Mouse (Mus musculus) C2C12 (cell line): ENCODE data around the gene Fiz1. TPM values are rescaled to one million over a fixed set of nuclear protein-coding genes. Genes with fewer than 3 reads are reported as not detected.

Experiments
- H3K27me3 ChIP-seq: one replicate; pipeline ENCODE4 v1.6.1; 2011; ENCODE audit not compliant: control insufficient read depth, insufficient read depth, insufficient read length
- H3K36me3 ChIP-seq: one replicate; pipeline ENCODE4 v1.6.1; 2011; ENCODE audit not compliant: control insufficient read depth, insufficient read depth
- H3K4me3 ChIP-seq: one replicate; pipeline ENCODE4 v1.5.1; 2011; ENCODE audit warnings: mild to moderate bottlenecking, control low read depth; ENCODE audit not compliant: poor library complexity, insufficient read depth, severe bottlenecking
- H3K79me2 ChIP-seq: one replicate; pipeline ENCODE4 v1.6.1; 2011; ENCODE audit not compliant: control insufficient read depth, insufficient read depth
- H3K79me3 ChIP-seq: one replicate; pipeline ENCODE4 v1.6.1; 2011; ENCODE audit warnings: low read depth, control low read depth
- H3ac ChIP-seq: one replicate; pipeline ENCODE3; 2011; ENCODE audit warnings: low read depth; ENCODE audit not compliant: control insufficient read depth, insufficient read length
- CEBPB ChIP-seq: IDR thresholded peaks from one replicate; pipeline ENCODE4 v1.6.1; 2011; ENCODE audit warnings: low read depth, mild to moderate bottlenecking, control low read depth, moderate library complexity
- CTCF ChIP-seq: IDR thresholded peaks from one replicate; pipeline ENCODE4 v1.5.1; 2011; ENCODE audit not compliant: control insufficient read depth, insufficient read depth, insufficient read length
- FOSL1 ChIP-seq: IDR thresholded peaks from one replicate; pipeline ENCODE4 v1.8.0; 2011; ENCODE audit warnings: mild to moderate bottlenecking, low read length; ENCODE audit not compliant: poor library complexity, insufficient read depth, severe bottlenecking
- MAX ChIP-seq: IDR thresholded peaks from one replicate; pipeline ENCODE4 v1.6.1; 2011; ENCODE audit warnings: mild to moderate bottlenecking, control low read depth
- MYOD1 ChIP-seq: IDR thresholded peaks from one replicate; pipeline ENCODE4 v1.6.1; 2011; ENCODE audit warnings: low read depth; ENCODE audit not compliant: control insufficient read depth, insufficient read length
- MYOG ChIP-seq: IDR thresholded peaks from one replicate; pipeline ENCODE4 v1.6.1; 2011; ENCODE audit not compliant: control insufficient read depth, insufficient read length; ENCODE audit errors: extremely low read depth
- USF1 ChIP-seq: IDR thresholded peaks from one replicate; pipeline ENCODE4 v1.6.1; 2011; ENCODE audit warnings: low read depth, mild to moderate bottlenecking, control low read depth, moderate library complexity
- polyA plus RNA-seq: library from polyadenylated mRNA; unstranded; fragments of >200 nt; fragmentation: generic; extraction: Trizol; gene quantifications from one replicate; pipeline ENCODE4 v1.2.1, GENCODE M21; 2012; ENCODE audit warnings: missing spikeins

Gene Fiz1
- polyA plus RNA-seq, 1 experiment, result 30.6 TPM

GRCm38 (mm10) chr7:5059421-5059820, 44.9 kb upstream of the Fiz1 start:
- H3ac ChIP-seq, result no peak overlapping the region
- TF ChIP-seq CTCF, result no peak
- no peak for TF ChIP-seq MYOD1
- TF ChIP-seq MAX, result no peak
- no peak overlapping the region for H3K4me3 ChIP-seq

DNA sequence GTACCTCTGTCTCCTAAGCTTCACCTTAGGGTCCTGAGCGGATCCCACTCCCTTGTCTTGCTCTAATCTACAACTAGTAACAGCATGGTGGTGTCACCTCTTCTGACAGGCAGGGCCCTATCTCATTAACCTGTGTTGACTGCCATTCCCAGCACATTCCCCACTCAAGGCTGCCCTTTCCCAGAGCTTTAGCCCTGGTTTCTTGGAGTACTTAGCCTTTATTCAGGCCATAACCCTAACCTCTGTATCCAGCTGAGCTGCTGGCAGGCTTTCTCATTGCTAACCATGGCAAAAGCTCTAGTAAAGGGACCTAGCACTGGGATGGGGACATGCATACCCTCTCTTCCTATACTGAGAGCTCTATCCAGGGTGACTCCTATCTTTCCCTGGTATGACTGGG, 44.1 kb upstream of the Fiz1 start:
- TF ChIP-seq FOSL1, result no peak
- TF ChIP-seq CTCF, result no peak
- no peak for TF ChIP-seq CEBPB
- TF ChIP-seq MAX, result no peak
- TF ChIP-seq MYOD1, result no peak
- TF ChIP-seq USF1, result no peak
- no peak for TF ChIP-seq MYOG
- Histone ChIP-seq H3K27me3 (peaks cover 11% of the 10 kb centered on the region), H3K79me3 (peaks cover 10% of the 10 kb centered on the region), H3K4me3 (no peak overlapping the region), H3K79me2 (peaks cover 14% of the 10 kb centered on the region), H3K36me3 (peaks cover 6% of the 10 kb centered on the region), H3ac (no peak overlapping the region)

More at GRCm38 (mm10) chr7:5059421-5059820, 44.9 kb upstream of the Fiz1 start:
- Histone ChIP-seq H3K36me3 (peaks cover 6% of the 10 kb centered on the region), H3K27me3 (peaks cover 11% of the 10 kb centered on the region), H3K79me2 (peaks cover 22% of the 10 kb centered on the region), H3K79me3 (peaks cover 18% of the 10 kb centered on the region)

GRCm38 (mm10) chr7:5057804-5058203, 43.3 kb upstream of the Fiz1 start:
- no peak overlapping the region for H3ac ChIP-seq
- TF ChIP-seq MYOG, result no peak
- TF ChIP-seq MAX, result no peak
- no peak for TF ChIP-seq CEBPB
- TF ChIP-seq CTCF, result no peak
- TF ChIP-seq FOSL1, result no peak
- TF ChIP-seq USF1, result no peak
- TF ChIP-seq MYOD1, result no peak
- H3K79me2 ChIP-seq, result peaks cover 5% of the 10 kb centered on the region
- H3K27me3 ChIP-seq, result peaks cover 11% of the 10 kb centered on the region
- H3K79me3 ChIP-seq, result peaks cover 2% of the 10 kb centered on the region
- peaks cover under 1% of the 10 kb centered on the region for H3K36me3 ChIP-seq
- no peak overlapping the region for H3K4me3 ChIP-seq

DNA sequence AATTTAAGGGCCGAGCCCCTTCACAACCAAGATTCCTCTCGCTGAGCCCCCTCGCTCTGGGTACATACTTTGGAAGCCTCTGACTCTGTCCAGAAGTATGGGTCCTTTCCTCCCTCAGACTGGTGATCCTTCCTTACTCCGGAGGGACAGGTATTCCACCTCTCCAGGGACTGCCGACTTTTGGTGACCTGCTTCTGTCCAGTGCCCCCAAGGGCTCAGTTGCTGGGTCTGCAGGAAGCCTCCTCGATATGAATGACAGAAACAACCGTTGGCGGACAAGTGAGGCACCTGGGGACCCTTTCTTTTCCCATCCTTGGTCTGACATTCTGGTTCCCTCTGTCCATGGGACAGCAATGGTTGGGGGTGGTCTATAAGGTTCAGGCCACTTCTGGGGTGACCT, 42.9 kb upstream of the Fiz1 start:
- Histone ChIP-seq H3K36me3 (no peaks in the 10 kb centered on the region), H3ac (no peak overlapping the region), H3K79me2 (peaks cover 1% of the 10 kb centered on the region), H3K79me3 (no peaks in the 10 kb centered on the region), H3K4me3 (no peak overlapping the region), H3K27me3 (peaks cover 11% of the 10 kb centered on the region)
- TF ChIP-seq FOSL1 (no peak), USF1 (no peak), MAX (no peak), CTCF (no peak)

DNA sequence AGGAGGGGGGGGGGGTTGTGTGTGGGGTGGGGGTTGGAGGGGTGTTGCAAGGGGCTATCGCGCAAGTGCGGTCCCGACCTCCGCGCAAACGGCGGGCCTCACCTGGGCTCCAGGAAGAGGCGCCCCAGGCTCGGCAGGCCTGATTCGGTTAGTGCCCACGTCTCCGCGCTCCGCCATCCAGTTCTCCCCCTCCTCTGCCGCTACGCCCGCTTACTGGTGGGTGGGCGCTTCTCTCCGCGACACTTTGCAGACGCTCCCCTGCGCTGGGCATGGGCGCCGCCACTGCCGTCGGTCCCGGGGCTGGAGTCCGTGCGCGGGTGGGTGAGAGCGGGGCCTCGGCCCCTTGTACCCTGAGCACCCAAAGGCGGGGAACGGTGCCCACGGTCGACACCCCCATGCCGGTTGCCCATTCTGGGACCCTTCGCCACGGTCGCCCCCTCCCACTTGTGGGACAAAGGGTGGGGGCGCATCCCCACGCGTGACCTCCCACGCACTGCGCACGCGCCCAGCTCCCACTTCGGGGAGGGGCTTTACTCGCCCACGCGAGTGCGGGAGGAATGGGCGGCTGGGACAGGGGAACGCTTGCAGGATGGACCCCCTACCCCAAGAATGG, 42.3 kb upstream of the Fiz1 start:
- H3K27me3 ChIP-seq, result peaks cover 11% of the 10 kb centered on the region
- TF ChIP-seq USF1 (no peak), CTCF (no peak), MYOG (no peak), CEBPB (no peak), FOSL1 (no peak), MAX (no peak), MYOD1 (no peak)
- H3K36me3 ChIP-seq, result no peaks in the 10 kb centered on the region
- no peak overlapping the region for H3K4me3 ChIP-seq
- H3K79me3 ChIP-seq, result no peaks in the 10 kb centered on the region
- H3ac ChIP-seq, result no peak overlapping the region
- H3K79me2 ChIP-seq, result no peaks in the 10 kb centered on the region

DNA sequence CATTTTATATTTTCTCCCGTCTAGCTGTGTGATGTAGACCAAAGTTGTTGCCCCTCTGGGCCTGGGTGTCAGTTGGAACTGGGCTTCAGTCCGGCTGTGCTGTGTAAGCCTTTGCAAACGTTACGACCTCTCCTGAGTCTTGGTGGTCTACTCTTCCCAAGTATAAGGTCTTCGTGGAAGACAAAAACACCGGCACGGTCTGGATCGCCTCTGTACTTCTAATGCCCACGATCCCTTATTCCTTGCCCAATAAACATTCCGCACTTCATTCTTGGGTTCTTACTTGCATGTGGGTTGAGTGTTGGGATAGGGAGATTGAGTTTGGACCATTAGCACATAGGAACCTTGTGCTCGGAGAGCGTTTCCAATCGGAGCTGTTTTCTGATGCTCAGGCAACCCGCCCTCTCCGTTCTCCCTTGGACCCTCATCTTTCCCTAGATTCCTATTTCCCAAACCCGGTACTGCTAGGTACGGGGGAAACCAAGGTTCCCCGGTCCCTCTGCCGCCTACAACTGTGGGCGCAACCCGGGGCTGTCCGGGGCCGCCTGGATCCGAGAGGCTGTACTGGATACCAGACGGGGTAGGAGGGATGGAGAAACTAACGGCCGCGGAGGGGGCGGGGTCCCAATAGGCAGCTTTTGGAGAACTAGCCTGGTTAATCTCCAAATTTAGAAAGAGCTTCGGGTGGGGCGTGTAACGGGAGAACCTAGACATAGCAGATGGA, 39.1 kb upstream of the Fiz1 start:
- Histone ChIP-seq H3K4me3 (no peak overlapping the region), H3K79me2 (no peaks in the 10 kb centered on the region), H3K36me3 (no peaks in the 10 kb centered on the region), H3K27me3 (peaks cover 11% of the 10 kb centered on the region), H3ac (no peak overlapping the region), H3K79me3 (no peaks in the 10 kb centered on the region)
- TF ChIP-seq USF1 (no peak), CEBPB (no peak), MYOD1 (no peak), MAX (no peak), MYOG (no peak), FOSL1 (no peak), CTCF (no peak)
